9 mouse cellular contexts compared by ENCODE assay signal in the genomic region with DNA sequence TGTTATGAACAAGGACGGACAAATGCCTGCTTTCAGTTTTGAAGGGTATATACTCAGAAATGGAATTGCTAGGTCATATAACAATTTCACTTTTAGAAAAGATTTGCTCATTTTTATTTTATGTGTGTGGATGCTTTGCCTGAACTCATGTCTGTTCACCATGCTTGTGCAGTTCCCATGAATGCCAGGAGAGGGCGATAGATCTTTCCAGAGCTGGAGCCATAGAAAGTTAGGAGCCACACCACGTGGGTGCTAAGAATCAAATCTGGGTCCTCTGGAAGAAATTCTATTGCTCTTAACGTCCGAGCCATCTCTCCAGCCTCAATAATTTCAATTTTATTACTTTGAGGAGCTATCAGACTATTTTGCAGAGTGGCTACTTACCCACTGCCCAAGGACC. TPM values are rescaled to one million over a fixed set of nuclear protein-coding genes. Genes with fewer than 3 reads are reported as not detected.
DNase-seq lines count a peak whose midpoint lies in the region; ATAC-seq and TF ChIP-seq lines count a peak whose summit lies in the region.
"Had no signal": no experiment of that assay in that cellular context is flagged by ENCODE, and none has a peak within 500 bp of the region (broad histone marks: within the 10 kb centered on the region; RNA-seq: fewer than 3 reads in every experiment).

No protein-coding gene starts in this region.

- H3K9me3 ChIP-seq in heart, postnatal 0 days (replicated peaks; ENCODE audit: control insufficient read depth, low read length) = no peaks in the 10 kb centered on the region
- H3K9me3 ChIP-seq in liver, postnatal 0 days (ENCODE audit: low read length) = no peaks in the 10 kb centered on the region
- no peaks in the 10 kb centered on the region for H3K9me3 ChIP-seq in midbrain, embryonic 13.5 days
- H3K9me3 ChIP-seq: embryonic facial prominence, embryonic 13.5 days had no signal

- no peaks in the 10 kb centered on the region for H3K36me3 ChIP-seq in heart, postnatal 0 days (replicated peaks; ENCODE audit: control insufficient read depth, insufficient read depth, low read length)
- H3K36me3 ChIP-seq in thymus, adult 2 months (ENCODE audit: control insufficient read depth, insufficient read depth, low read length) = no peaks in the 10 kb centered on the region
- no peaks in the 10 kb centered on the region for H3K36me3 ChIP-seq in liver, postnatal 0 days (replicated peaks; ENCODE audit: insufficient read depth, low read length)
- H3K36me3 ChIP-seq in midbrain, embryonic 13.5 days = no peaks in the 10 kb centered on the region
- H3K36me3 ChIP-seq: embryonic facial prominence, embryonic 13.5 days had no signal

- H3K4me3 ChIP-seq in heart, postnatal 0 days (ENCODE audit: low read depth, low read length) = no peak overlapping the region
- H3K4me3 ChIP-seq in thymus, adult 2 months (ENCODE audit: control insufficient read depth, insufficient read depth, low read length) = no peak overlapping the region
- no peak overlapping the region for H3K4me3 ChIP-seq in liver, postnatal 0 days (ENCODE audit: low read depth, low read length)
- no peak overlapping the region for H3K4me3 ChIP-seq in midbrain, embryonic 13.5 days (replicated peaks)
- H3K4me3 ChIP-seq: embryonic facial prominence, embryonic 13.5 days had no signal

- no peak overlapping the region for H3K27ac ChIP-seq in heart, postnatal 0 days (ENCODE audit: low read depth)
- no peak overlapping the region for H3K27ac ChIP-seq in thymus, adult 2 months (ENCODE audit: control insufficient read depth, insufficient read depth, low read length)
- H3K27ac ChIP-seq in liver, postnatal 0 days (ENCODE audit: low read depth) = no peak overlapping the region
- no peak overlapping the region for H3K27ac ChIP-seq in midbrain, embryonic 13.5 days
- H3K27ac ChIP-seq: embryonic facial prominence, embryonic 13.5 days had no signal

- DNase-seq in heart, postnatal 0 days (ENCODE audit: low spot score) = no peak
- no peak for DNase-seq in heart, adult 8-10 months (ENCODE audit: low spot score)
- DNase-seq in thymus, adult 2 months = peak; percentile 46
- DNase-seq in thymus, adult 18-20 months = no peak
- peak; percentile 25 for DNase-seq in liver, postnatal 0 days
- DNase-seq in ovary, postnatal 10 days (ENCODE audit: low spot score) = no peak
- DNase-seq in frontal cortex, postnatal 10 days (ENCODE audit: low spot score in 2 of 2) = no peak

- no peaks in the 10 kb centered on the region for H3K27me3 ChIP-seq in heart, postnatal 0 days (ENCODE audit: control insufficient read depth, insufficient read depth, low read length)
- no peaks in the 10 kb centered on the region for H3K27me3 ChIP-seq in thymus, adult 2 months (ENCODE audit: control insufficient read depth, insufficient read depth, low read length)
- no peaks in the 10 kb centered on the region for H3K27me3 ChIP-seq in liver, postnatal 0 days (ENCODE audit: insufficient read depth, low read length)
- H3K27me3 ChIP-seq in midbrain, embryonic 13.5 days = no peaks in the 10 kb centered on the region
- H3K27me3 ChIP-seq: embryonic facial prominence, embryonic 13.5 days had no signal

- no peak for TF ChIP-seq POLR2A in thymus, adult 2 months (IDR thresholded peaks at IDR 0.05; ENCODE audit: control insufficient read depth, extremely low read depth, insufficient read depth, low read length, poor library complexity)

- TF ChIP-seq CTCF in heart, postnatal 0 days (IDR thresholded peaks at IDR 0.05; ENCODE audit: low read depth) = 0 out of 2 replicates have a peak, but pooled peaks have one; percentile 13
- no peak for TF ChIP-seq CTCF in thymus, adult 2 months (IDR thresholded peaks at IDR 0.05; ENCODE audit: borderline replicate concordance, control insufficient read depth, extremely low read depth, insufficient read depth, low read length, poor library complexity)
- peak; percentile 64 for TF ChIP-seq CTCF in liver, postnatal 0 days (IDR thresholded peaks at IDR 0.05; ENCODE audit: low read depth)

- 64% methylated on average over 5 of the region's 5 CpGs for WGBS in heart, postnatal 0 days
- 78% methylated on average over 5 of the region's 5 CpGs for WGBS in thymus, adult 2 months
- 56% methylated on average over 5 of the region's 5 CpGs for WGBS in liver, postnatal 0 days (ENCODE audit: insufficient replicate concordance)
- 76% methylated on average over 5 of the region's 5 CpGs for WGBS in midbrain, embryonic 13.5 days

- H3K9ac ChIP-seq in heart, postnatal 0 days (replicated peaks; ENCODE audit: low read depth, low read length) = no peak overlapping the region
- no peak overlapping the region for H3K9ac ChIP-seq in liver, postnatal 0 days (replicated peaks)
- H3K9ac ChIP-seq in midbrain, embryonic 13.5 days (replicated peaks) = no peak overlapping the region
- H3K9ac ChIP-seq: embryonic facial prominence, embryonic 13.5 days had no signal

- no peak for ATAC-seq in heart, postnatal 0 days (ENCODE audit: insufficient read depth, low read depth)
- ATAC-seq in liver, postnatal 0 days = no peak
- ATAC-seq in midbrain, embryonic 13.5 days = no peak

- no peak for TF ChIP-seq EP300 in heart, postnatal 0 days (IDR thresholded peaks at IDR 0.05; ENCODE audit: low read depth)
- no peak for TF ChIP-seq EP300 in liver, postnatal 0 days (IDR thresholded peaks at IDR 0.05; ENCODE audit: low read depth)

- no peaks in the 10 kb centered on the region for H3K4me1 ChIP-seq in heart, postnatal 0 days (ENCODE audit: control insufficient read depth, insufficient read depth)
- H3K4me1 ChIP-seq in thymus, adult 2 months (replicated peaks; ENCODE audit: control insufficient read depth, insufficient read depth, low read length) = no peaks in the 10 kb centered on the region
- H3K4me1 ChIP-seq in liver, postnatal 0 days (ENCODE audit: insufficient read depth) = no peaks in the 10 kb centered on the region
- no peaks in the 10 kb centered on the region for H3K4me1 ChIP-seq in midbrain, embryonic 13.5 days (replicated peaks)
- H3K4me1 ChIP-seq: embryonic facial prominence, embryonic 13.5 days had no signal

- no peak overlapping the region for H3K4me2 ChIP-seq in heart, postnatal 0 days (ENCODE audit: low read depth, low read length)
- no peak overlapping the region for H3K4me2 ChIP-seq in liver, postnatal 0 days (ENCODE audit: low read depth, low read length)
- no peak overlapping the region for H3K4me2 ChIP-seq in midbrain, embryonic 13.5 days (replicated peaks)
- H3K4me2 ChIP-seq: embryonic facial prominence, embryonic 13.5 days had no signal

RNA-seq across cellular contexts. Expression of a gene that starts 17.3 kb away (rescaled TPM):
- 37.7 and 40.1 TPM in 2 replicates for total RNA-seq in heart, postnatal 0 days (2014; rRNA removed; ENCODE audit: low replicate concordance)
- polyA plus RNA-seq in heart, postnatal 0 days (2015; fragmentation: Nextera tagmentation; extraction: Ambion mirVana) = 22.0 and 24.9 TPM in 2 replicates
- total RNA-seq in heart, adult 8-10 months (2022) = 10 to 100 TPM; 43.2 to 51.2 (median 48.7) TPM
- 18.0 and 28.2 TPM in 2 replicates for polyA plus RNA-seq in thymus, adult 2 months (2012; rRNA removed)
- polyA plus RNA-seq in liver, postnatal 0 days (2015; fragmentation: Nextera tagmentation; extraction: Ambion mirVana) = 8.8 and 8.9 TPM in 2 replicates
- 8.1 and 8.2 TPM in 2 replicates for polyA plus RNA-seq in midbrain, embryonic 13.5 days (2015; fragmentation: Nextera tagmentation; extraction: Ambion mirVana)

RNA-seq across cellular contexts. Expression of a gene that starts 38.3 kb away (rescaled TPM):
- 0.85 and 0.88 TPM in 2 replicates for total RNA-seq in heart, postnatal 0 days (2014; rRNA removed; ENCODE audit: low replicate concordance)
- polyA plus RNA-seq in heart, postnatal 0 days (2015; fragmentation: Nextera tagmentation; extraction: Ambion mirVana) = 0.56 and 0.62 TPM in 2 replicates
- total RNA-seq in heart, adult 8-10 months (2022) = under 1 TPM in 2 of 4 experiments, not detected in 2; 0.09 to 0.16 TPM
- 0.13 and 0.18 TPM in 2 replicates for polyA plus RNA-seq in thymus, adult 2 months (2012; rRNA removed)
- polyA plus RNA-seq in liver, postnatal 0 days (2015; fragmentation: Nextera tagmentation; extraction: Ambion mirVana) = not detected in 2 replicates
- polyA plus RNA-seq in midbrain, embryonic 13.5 days (2015; fragmentation: Nextera tagmentation; extraction: Ambion mirVana) = 20.4 and 29.8 TPM in 2 replicates

Comparison
In these comparisons a context has a peak if more than half of its experiments do, and no peak if none do; other contexts are left out.
1. DNase-seq: peak in thymus, adult 2 months (single experiment) and liver, postnatal 0 days (single experiment); none in heart, postnatal 0 days (single experiment), heart, adult 8-10 months (single experiment), thymus, adult 18-20 months (0 of 2), ovary, postnatal 10 days (single experiment) and frontal cortex, postnatal 10 days (0 of 2).
2. RNA of a gene that starts 38.3 kb away (polyA plus RNA-seq): 20.4 to 29.8 TPM in midbrain, embryonic 13.5 days; 0.56 to 0.62 TPM in heart, postnatal 0 days, 0.13 to 0.18 TPM in thymus, adult 2 months and not detected in liver, postnatal 0 days; every median in the first group is over 10 times any median in the second.